Mouse (Mus musculus) thymus, adult 2 months (tissue): ENCODE data around the gene Gas6. TPM values are rescaled to one million over a fixed set of nuclear protein-coding genes. Genes with fewer than 3 reads are reported as not detected.
A peak's percentile ranks its signal among the peaks of the same experiment; 100 is the strongest.

Experiments used
- DNase-seq: peaks from one replicate; pipeline ENCODE4 v3.0.0; 2021
- H3K27ac ChIP-seq: fragments of 200-500 bp; 2 replicates; pipeline ENCODE4 v1.5.1; 2012; ENCODE audit warnings: low read length, control low read depth; ENCODE audit not compliant: control insufficient read depth, insufficient read depth
- H3K27me3 ChIP-seq: fragments of 200-500 bp; 2 replicates; pipeline ENCODE4 v1.6.1; 2012; ENCODE audit warnings: mild to moderate bottlenecking, low read length, moderate library complexity, mixed read lengths; ENCODE audit not compliant: control insufficient read depth, insufficient read depth
- H3K36me3 ChIP-seq: fragments of 200-500 bp; 2 replicates; pipeline ENCODE4 v1.6.1; 2012; ENCODE audit warnings: mild to moderate bottlenecking, low read length, moderate library complexity; ENCODE audit not compliant: control insufficient read depth, insufficient read depth
- H3K4me1 ChIP-seq: fragments of 200-500 bp; replicated peaks from 2 replicates; pipeline ENCODE4 v1.6.1; 2012; ENCODE audit warnings: low read length; ENCODE audit not compliant: control insufficient read depth, insufficient read depth
- H3K4me3 ChIP-seq: fragments of 200-500 bp; 2 replicates; pipeline ENCODE4 v1.5.1; 2012; ENCODE audit warnings: mild to moderate bottlenecking, low read length, control low read depth, moderate library complexity; ENCODE audit not compliant: control insufficient read depth, insufficient read depth
- CTCF ChIP-seq: fragments of 200-500 bp; IDR thresholded peaks from 2 replicates; pipeline ENCODE4 v1.5.1; 2012; ENCODE audit warnings: mild to moderate bottlenecking, control low read depth, low read length, moderate library complexity, borderline replicate concordance; ENCODE audit not compliant: control insufficient read depth, poor library complexity, insufficient read depth; ENCODE audit errors: extremely low read depth
- POLR2A ChIP-seq: fragments of 200-500 bp; IDR thresholded peaks from 2 replicates; pipeline ENCODE4 v1.6.1; 2012; ENCODE audit warnings: mild to moderate bottlenecking, low read length, control low read depth, moderate library complexity; ENCODE audit not compliant: control insufficient read depth, poor library complexity, insufficient read depth; ENCODE audit errors: extremely low read depth
- WGBS: fragments of 180-500 bp; shearing (Covaris S2); methylation state at CpG from one replicate; pipeline ENCODE4 v1.1.7; 2018; 5-methylcytosine and 5-hydroxymethylcytosine counted together
- polyA plus RNA-seq: library from polyadenylated mRNA; depleted of rRNA; stranded (reverse); fragments of >200 nt; gene quantifications from 2 replicates; pipeline ENCODE4 v1.2.3, GENCODE M21; 2012

The Gas6 gene
- polyA plus RNA-seq, 1 experiment: 163 TPM

GRCm38 (mm10) chr8:13481089-13481554 lies 13.2 kb downstream of the Gas6 start:
- H3K4me1 ChIP-seq: no peaks in the 10 kb centered on the region
- no peaks in the 10 kb centered on the region for H3K36me3 ChIP-seq
- no peak for DNase-seq
- no peaks in the 10 kb centered on the region for H3K27me3 ChIP-seq
- 94% methylated on average over 7 of the region's 7 CpGs for WGBS
- TF ChIP-seq CTCF (no peak), POLR2A (no peak)
- no peak overlapping the region for H3K4me3 ChIP-seq
- H3K27ac ChIP-seq: no peak overlapping the region

GRCm38 (mm10) chr8:13475892-13476291 lies 18.4 kb downstream of the Gas6 start:
- no peaks in the 10 kb centered on the region for H3K36me3 ChIP-seq
- peak; percentile 16 for DNase-seq
- TF ChIP-seq CTCF: no peak
- no peak for TF ChIP-seq POLR2A
- 75% methylated on average over 9 of the region's 9 CpGs for WGBS
- no peak overlapping the region for H3K4me3 ChIP-seq
- H3K27ac ChIP-seq: no peak overlapping the region
- H3K4me1 ChIP-seq: no peaks in the 10 kb centered on the region
- no peaks in the 10 kb centered on the region for H3K27me3 ChIP-seq

GRCm38 (mm10) chr8:13472284-13472683 lies 22.0 kb downstream of the Gas6 start:
- no peak overlapping the region for H3K4me3 ChIP-seq
- no peak overlapping the region for H3K27ac ChIP-seq
- no peaks in the 10 kb centered on the region for H3K36me3 ChIP-seq
- no peaks in the 10 kb centered on the region for H3K4me1 ChIP-seq
- DNase-seq: no peak
- H3K27me3 ChIP-seq: no peaks in the 10 kb centered on the region
- WGBS: 81% methylated on average over 7 of the region's 7 CpGs
- no peak for TF ChIP-seq POLR2A
- no peak for TF ChIP-seq CTCF

- 93% methylated on average over 11 of the region's 11 CpGs for WGBS
- Histone ChIP-seq H3K36me3 (no peaks in the 10 kb centered on the region), H3K27ac (no peak overlapping the region), H3K4me3 (no peak overlapping the region), H3K27me3 (no peaks in the 10 kb centered on the region), H3K4me1 (no peaks in the 10 kb centered on the region)
- no peak for TF ChIP-seq CTCF
- no peak for TF ChIP-seq POLR2A
- no peak for DNase-seq
Measured at GRCm38 (mm10) chr8:13471484-13471883, 22.8 kb downstream of the Gas6 start.

GRCm38 (mm10) chr8:13468737-13469136 lies 25.6 kb downstream of the Gas6 start:
- TF ChIP-seq CTCF (no peak), POLR2A (no peak)
- no peak overlapping the region for H3K27ac ChIP-seq
- H3K36me3 ChIP-seq: no peaks in the 10 kb centered on the region

GRCm38 (mm10) chr8:13466989-13467388 lies 27.3 kb downstream of the Gas6 start:
- TF ChIP-seq CTCF: 0 out of 2 replicates have a peak, but pooled peaks have one; percentile 18
- TF ChIP-seq POLR2A: no peak
- H3K27me3 ChIP-seq: no peaks in the 10 kb centered on the region
- no peak overlapping the region for H3K4me3 ChIP-seq
- DNase-seq: peak; percentile 30
- H3K4me1 ChIP-seq: no peaks in the 10 kb centered on the region
- WGBS: 67% methylated on average over 5 of the region's 5 CpGs
- no peak overlapping the region for H3K27ac ChIP-seq
- H3K36me3 ChIP-seq: no peaks in the 10 kb centered on the region

More at GRCm38 (mm10) chr8:13468737-13469136, 25.6 kb downstream of the Gas6 start:
- Histone ChIP-seq H3K4me1 (no peaks in the 10 kb centered on the region), H3K4me3 (no peak overlapping the region), H3K27me3 (no peaks in the 10 kb centered on the region)
- WGBS: 90% methylated on average over 9 of the region's 9 CpGs
- DNase-seq: no peak

GRCm38 (mm10) chr8:13465324-13465723 lies 29.0 kb downstream of the Gas6 start:
- no peaks in the 10 kb centered on the region for H3K36me3 ChIP-seq
- no peaks in the 10 kb centered on the region for H3K27me3 ChIP-seq
- no peaks in the 10 kb centered on the region for H3K4me1 ChIP-seq
- no peak overlapping the region for H3K27ac ChIP-seq
- TF ChIP-seq POLR2A (no peak), CTCF (no peak)
- no peak overlapping the region for H3K4me3 ChIP-seq
- no peak for DNase-seq
- 83% methylated on average over 7 of the region's 7 CpGs for WGBS
